Mouse (Mus musculus) left cerebral cortex, adult 9 months (tissue): ENCODE data around the gene Fgf8.
A peak's percentile ranks its signal among the peaks of the same experiment; 100 is the strongest.

ENCODE experiments used
- DNase-seq, 2 experiments: peaks; one replicate each; pipeline ENCODE4 v3.0.0; 2022; ENCODE audit warnings: low spot score in 2 of 2

The Fgf8 gene

DNA sequence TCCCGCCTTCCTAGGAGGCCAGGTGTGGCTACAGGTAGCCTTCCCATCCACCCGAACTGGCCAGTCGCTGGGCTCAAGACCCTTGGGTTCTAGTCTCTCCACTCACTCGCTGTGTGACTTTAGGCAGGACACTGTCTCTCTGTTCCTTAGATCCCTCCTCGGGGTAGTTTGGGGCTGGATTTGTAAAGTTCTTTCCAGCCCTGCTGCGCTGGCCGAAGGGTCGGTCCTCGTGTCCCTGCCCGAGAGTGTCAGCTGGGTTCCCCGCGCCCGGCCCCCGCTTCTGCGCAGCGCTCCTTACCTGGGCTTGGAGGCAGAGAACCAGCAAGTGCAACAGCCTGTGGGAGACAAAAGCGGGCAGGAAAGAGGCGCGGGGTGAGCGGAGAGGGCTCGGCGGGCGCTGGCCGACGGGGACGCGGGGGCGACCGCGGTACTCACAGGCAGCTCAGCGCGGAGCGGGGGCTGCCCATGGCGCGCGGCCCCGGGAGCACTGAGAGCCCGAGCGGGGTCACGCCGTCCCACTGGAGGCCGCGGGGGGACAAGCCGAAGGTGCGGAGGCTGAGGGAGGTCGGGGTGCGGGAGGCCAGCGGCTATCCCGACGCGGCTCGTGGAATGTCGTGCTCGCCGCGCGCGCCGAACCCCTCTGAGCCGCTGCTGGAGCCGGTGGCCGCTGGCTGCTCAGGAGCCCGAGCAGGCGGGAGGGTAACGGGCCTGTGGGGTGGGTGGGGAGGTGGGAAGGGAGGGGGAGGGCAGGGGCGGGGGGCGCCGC lies at the start of gene Fgf8:
Fgf8 (minus strand) TSS at position 698 of the 766 bp plus-strand sequence.
- no peak for DNase-seq

DNA sequence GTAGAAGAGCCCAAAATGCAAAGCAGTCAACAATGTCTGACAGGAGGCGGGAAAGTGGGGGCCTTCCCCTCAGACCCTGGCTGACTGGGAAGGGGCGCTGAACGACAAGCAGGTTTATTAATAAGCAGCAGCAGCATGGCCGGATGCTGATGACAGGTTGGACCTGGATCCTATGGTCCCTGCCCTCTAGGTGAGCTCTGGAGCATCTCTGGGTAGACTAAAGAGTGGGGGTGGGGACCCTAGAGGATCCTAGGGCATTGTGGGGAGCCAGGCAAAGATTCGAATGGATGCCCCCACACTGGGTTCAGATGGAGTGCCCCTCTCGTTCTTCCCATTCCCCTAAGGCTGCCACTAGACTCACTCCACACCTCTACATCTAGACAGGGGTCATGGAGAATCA lies 49.7 kb upstream of the Fgf8 start:
- DNase-seq = no peak

DNA sequence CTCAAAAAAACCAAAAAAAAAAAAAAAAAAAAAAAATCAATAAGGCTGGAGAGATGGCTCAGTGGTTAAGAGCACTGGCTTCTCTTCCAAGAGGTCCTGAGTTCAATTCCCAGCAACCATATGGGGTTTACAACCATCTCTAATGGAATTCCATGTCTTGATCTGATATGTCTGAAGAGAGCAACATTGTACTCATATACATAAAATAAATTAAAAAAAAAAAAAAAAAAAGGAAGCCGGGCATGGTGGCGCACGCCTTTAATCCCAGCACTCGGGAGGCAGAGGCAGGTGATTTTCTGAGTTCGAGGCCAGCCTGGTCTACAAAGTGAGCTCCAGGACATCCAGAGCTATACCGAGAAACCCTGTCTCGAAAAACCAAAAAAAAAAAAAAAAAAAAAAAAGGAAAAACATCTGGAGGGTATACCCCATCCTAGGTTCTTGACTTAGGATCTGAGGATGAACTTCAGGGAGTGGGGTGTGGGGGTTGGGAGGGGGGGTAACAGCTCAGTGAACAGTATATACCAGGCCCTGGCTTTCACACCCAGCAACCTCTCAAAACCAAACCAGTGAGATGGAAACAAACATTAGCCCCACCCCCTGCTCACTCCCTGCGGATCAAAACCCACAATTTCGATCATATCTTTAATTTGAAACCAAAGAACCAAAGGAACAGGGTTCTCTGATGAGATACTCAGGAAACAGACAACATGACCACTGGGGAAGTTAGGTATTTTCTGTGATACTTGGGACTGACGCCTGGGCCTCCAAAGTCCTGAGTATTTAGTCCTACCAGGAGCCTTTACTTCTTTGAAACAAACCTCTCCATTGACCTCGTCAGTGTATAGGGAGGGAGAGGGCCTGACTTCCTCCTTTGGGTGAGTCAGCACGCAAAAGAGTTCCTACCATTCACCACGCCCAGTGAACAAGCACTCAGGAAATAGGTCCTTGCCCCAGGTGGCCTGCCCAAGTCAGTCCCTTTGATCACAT lies 47.5 kb upstream of the Fgf8 start:
- no peak for DNase-seq

DNA sequence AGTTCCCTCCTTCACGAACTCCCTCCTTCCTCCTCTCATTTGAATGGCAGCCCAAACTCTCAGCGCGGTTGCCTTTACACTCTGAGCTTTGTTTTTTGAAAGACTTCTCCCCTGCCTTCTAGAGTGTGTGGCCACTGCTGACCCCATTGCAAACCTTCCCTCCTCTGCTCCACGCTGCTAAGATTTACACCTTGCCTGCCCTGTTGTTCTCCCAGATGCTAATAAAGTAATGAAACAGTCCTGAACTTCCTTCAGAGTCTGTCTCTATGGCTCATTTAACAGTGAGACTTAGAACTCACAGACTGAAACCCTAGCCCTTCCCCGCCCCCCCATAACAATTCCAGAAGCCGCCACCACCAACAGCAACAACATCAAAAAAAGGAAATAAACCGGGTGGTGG lies 46.6 kb upstream of the Fgf8 start:
- DNase-seq = no peak

DNA sequence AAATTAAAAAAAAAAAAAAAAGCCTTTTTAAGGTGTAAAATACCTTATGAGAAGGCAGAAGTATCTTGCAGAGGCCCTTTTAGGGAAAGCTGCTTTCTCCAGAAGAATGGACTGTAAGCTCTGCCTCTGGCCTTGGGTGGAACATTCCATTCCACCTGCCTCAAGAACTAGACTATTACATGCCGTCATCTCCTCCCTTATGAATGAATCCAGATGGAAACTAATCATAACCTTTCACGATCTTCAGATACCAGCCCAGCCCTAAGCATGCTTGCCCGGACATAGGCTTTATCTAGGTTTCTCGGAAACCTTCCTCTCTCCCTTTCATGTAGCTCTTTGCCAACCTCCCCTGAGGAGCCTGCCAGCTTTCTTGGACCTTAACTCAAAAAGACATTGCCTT lies 45.6 kb upstream of the Fgf8 start:
- DNase-seq = no peak

DNA sequence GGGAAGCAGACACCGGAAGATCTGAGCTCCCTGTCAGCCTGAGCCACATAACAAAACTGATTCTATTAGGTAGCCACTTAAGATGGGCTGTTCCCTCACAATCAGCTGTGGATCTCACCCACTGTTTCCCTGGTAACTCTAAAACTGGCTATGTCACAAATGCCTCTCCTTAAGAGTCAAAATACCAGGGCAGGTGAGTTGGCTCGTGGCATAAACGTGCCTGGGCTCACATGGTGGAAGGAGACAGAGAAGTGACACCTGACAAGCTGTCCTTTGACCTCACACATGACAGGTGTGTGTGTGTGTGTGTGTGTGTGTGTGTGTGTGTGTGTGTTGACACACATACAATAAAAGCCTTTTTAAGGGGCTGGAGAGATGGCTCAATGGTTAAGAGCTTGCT lies 44.7 kb upstream of the Fgf8 start:
- DNase-seq = no peak

DNA sequence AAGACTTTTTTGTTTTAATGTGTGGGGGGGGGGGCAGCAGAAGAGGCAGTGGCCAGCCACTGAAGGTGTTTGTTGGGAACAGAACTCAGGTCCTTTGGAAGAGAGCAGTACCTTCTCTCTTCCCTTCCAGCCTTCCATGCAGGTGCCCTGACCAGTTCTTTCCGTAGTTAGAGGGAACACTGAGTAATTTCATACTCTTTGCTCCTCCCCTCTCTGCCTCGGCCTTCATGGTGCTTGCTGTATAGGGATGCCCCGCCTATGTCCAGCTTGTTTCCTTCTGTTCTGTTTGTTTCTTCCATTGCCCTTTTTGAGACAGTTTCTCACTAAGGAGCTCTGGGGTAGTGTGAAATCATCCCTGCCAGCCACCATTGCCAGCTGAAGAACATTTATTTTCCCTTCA lies 42.8 kb upstream of the Fgf8 start:
- no peak for DNase-seq

DNA sequence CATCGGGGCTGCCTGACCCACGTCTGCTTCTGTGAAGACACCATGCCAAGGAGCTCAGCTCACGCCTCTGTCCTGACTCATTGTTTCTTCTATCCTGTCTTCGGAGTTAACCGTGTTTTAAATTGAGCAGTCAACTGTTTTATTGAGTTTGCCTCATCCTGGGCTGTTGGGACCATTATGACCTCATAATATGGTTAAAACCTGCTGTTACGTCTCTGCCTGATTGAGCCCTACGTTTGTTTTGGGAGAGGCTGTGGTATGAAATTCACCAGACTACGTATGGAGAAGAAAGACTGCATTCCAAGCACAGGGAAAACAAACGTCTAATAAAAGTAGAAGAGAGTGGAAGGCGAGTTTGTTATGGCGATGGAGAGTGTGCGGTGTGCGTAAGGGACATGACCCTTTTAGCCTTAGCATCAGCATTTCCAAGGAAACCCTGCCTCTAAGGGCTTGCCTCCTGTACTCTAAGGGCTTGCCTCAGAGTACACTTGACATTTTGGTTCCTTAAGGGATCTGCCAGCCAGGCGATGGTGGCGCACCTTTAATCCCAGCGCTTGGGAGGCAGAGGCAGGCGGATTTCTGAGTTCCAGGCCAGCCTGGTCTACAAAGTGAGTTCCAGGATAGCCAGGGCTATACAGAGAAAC lies 41.3 kb upstream of the Fgf8 start:
- no peak for DNase-seq

DNA sequence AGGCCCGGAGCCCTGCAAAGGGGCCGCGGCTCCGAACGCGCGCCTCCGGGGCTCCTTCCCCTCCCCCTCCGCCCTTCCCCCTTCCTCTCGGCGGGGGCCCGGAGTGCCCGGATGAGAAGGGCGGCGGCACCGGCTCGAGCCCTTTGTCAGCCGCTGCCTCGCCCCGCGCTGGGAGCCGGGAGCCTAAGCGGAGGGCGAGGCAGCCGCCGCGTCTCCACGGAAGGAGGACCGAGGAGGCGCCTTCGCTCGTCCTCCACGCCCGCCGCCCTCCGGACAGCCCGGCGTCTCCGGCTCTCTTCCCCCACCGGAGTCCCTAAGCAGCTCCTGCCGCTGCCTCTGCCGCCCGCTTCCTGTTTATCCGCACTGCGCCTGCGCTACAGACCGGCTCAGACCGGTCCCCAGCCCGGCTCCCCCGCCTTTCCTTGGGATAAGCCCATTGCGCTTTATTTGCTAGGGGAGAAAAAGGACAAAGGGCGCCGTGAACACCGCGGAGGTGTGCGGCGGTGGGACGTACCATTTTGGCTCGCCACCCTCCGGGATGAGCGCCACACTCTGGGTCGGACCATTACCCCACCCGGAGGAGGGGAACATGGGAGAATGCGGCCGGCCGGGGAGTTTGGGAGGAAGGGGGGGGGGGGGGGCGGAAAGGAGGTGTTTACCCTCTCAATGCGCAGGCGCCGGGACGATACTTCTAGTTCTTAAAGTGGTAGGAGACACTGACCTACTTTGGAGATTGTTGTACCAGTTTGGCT lies 40.6 kb upstream of the Fgf8 start, which contains the start of gene Mgea5:
Mgea5 (minus strand) TSS at position 657 of the 752 bp plus-strand sequence.
- peak; percentile 97 to 98 for DNase-seq

DNA sequence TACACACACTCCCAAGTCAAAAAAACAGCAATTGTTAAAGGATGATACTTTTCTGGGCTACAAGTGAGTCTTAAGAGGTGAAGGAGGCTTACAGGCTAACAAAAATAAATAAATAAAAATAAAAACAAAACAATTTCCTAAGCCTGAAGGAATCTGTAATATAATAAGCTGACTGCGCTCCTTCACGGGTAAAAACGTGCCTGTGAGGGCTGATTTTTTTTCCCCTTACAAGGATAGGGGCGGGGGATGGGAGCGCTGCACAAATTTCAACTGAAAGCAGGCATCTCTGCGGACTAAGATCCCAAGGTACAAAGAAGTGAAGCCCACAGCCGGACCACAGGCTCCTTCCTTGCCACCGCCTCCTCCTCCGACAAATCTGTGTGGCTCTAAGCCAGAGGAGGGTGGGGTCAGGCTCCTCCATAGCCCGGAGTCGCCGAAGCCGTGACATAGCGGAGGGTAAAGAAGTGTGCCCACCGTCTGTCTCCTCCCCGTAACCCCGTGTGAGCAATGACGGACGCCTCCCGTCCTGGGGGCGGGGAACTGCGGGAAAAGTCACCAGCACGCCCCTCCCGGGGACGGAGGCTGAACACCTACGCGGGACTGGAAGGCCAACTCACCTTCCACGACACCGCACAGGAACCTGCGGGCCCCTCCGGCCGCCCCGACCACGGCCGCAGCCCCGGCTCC lies 39.7 kb upstream of the Fgf8 start:
- DNase-seq = peak; percentile 39 to 54

DNA sequence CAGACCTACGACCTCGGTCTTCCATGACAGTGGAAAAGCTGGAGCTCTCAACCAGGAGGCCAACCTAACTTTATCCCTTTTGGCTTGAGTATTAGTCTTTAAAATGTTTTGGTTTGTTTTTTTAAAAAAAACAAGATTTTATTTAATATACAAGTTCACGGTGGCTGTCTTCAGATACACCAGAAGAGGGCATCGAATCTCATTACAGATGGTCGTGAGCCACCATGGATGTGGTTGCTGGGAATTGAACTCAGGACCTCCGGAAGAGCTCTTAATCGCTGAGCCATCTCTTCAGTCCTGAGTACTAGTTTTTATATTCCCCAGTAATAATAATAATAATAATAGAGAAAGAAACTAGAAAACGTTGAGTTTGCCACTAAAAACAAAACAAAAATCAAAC lies 39.0 kb upstream of the Fgf8 start:
- no peak for DNase-seq

DNA sequence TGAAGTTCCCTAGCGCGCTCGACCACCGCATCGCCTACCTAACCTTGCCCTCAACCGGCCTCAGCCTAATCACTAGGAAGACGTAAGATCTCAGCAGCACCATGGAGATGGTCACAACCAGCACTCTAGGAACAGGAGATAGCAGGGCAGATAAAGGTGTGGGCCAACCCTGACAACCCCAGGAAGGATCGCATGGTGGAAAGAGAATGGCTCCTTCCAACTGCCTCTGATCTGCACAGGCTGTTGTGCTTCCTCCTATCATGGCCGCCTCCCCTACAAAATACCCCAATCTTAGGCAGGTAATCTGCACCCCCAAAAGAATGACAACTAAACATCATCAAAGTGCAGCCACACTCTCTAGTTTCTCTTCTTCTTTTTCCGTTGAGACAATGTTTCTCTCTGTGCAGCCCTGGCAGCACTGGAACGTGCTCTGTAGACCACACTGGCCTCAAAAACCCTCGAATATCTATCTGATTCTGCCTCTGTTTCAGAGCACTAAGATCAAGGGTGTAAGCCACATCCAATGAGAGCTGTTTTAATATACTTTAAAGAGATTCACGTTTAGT lies 37.7 kb upstream of the Fgf8 start:
- no peak for DNase-seq

DNA sequence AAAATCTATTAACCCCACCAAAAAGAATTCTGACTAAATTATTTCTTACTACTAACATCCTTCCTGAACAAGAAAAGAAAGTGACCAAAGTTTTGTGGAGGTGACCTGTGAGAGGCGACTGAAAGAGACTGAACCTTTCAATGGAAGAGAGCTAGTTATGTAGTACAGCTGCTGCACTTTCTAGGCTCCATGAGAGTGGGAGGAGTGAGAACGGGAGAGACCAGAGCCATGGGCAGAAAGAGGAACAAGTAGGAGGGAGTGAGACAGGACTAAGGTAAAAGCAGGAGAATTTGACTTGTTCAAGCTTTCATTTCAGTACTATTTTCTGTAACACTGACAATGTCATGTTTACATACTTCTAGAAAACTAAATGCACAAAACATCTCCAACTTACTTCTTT lies 32.8 kb upstream of the Fgf8 start:
- peak in 1 of 2 experiments; percentile 36 for DNase-seq

DNA sequence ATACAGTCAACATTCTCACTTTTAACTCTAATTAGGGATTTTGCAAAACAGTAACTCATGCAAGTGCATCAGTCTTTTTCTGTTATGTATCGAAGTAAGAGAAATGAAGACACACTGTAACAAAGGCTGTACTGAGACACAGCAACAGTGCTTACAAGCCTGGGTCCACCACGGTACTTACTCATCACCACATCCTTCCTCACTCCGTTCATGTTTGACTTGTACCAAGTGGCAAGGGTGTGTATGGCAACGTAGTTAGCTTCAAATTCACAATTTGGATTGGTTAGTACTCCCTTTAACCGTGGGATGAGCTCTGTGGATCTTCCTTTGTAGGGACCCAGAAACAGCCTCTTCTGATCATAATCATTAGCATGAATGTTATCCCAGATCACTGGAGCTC lies 28.8 kb upstream of the Fgf8 start:
- DNase-seq = no peak

DNA sequence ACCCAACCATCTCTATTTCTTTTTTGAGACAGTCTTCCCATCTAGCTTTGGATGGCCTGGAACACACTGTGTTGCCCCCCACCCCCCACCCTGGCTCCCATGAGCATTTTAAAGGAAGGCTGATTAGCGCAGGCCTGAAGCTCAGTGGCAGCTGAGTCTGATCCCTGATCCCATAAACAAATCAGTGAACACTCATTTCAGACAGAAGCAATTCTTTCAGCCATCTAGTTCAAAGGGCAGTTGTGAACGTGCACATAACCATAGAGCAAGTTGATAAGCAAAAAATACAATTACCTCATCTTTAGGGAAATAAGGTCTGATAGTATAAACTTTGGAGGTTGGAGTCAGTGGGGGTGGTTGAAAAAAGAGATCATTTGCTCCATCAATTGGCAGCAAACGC lies 18.1 kb upstream of the Fgf8 start:
- no peak for DNase-seq

DNA sequence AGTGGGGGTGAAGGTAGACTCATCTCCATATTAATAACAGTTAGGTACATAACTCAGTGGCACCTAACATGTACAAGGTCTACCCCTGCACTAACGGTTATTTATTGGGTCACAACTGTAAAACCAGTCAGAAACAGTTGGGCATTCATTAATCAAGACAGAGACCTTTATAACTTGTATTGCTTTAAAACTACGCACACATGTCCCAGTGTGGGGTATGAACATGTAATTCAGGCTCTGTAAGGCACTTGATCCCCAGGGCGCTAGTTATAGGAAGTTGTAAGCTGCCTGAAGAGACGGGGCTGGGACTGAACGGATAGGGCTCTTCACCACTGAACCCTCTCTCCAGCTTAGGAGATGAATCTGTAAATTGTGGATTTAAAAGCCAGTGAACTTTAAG lies 16.0 kb upstream of the Fgf8 start:
- no peak for DNase-seq

DNA sequence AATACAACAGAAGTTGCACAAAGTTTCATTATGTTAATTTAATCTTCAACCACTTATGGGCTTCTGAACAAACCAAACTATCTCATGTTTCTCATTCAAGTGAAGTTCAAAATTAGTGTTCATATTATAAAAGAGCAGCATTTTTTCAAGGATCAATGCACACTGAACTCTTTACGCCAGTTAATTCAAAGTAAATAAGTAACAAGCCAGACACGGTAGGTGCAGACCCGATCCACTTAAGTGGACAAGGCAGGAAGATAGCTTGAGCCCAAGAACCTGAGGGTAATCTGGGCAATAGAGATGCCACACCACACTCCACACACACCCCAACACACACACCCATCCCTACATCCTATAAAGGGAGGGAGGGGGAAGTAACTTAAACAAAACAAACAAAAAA lies 10.8 kb upstream of the Fgf8 start:
- no peak for DNase-seq

DNA sequence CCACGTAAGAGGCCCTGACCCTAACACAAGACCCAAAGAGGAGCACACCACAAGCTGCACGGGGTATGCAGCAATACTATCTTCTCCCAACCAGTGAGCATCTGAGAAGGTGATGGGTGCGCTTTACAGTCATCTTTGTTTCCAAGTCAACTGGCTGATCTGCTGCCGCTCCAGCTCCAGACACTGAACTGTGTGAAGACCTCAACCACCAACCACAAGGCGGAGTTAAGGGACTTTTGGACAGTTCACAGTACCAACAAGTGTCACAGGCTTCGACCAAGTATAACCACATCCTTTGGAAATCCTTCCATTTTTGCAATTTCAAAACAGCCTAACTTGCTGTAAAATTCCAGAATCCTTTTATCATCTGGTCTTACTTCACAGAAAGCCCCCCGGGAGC lies 9.2 kb upstream of the Fgf8 start:
- no peak for DNase-seq

DNA sequence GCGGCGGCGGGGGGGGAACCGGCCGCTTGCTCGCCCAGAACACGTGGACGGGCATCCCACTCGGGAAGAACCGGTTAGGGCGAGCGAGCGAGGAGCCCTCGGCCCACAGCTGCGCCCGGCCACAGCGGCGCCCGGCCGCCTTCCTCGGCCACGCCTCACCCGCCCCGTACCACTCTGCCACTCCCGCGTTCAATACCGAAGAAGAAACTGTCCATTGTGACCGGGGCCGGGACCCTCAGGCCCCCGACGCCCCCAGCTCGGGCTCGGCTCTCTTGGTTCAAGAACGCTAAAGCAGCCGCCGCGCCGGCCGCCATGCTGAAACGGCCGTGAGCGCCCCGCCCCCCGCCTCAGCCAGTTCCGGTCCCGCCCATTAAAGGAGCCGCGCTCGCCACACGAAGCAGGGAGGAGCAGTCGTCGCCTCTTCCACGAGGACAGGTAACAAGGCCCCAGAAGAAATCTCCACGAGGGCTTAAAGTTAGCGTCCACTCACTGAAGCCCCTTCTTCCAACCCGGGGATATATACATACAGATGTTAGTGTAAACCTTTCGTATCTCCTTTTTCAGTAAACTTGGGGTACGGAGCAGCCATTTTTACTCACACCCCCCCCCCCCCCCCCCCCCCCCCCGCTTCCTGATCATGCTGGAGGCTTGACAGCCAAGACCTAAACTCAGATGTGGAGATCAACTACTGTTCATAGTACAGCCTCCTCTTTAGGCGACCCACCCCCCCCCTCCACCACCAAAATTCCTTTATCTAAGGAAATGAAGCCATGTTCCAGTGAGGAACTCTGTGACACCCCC lies 6.7 kb upstream of the Fgf8 start, which contains the start of gene Npm3:
Npm3 (minus strand) TSS at position 349 of the 801 bp plus-strand sequence.
- peak in 1 of 2 experiments; percentile 69 for DNase-seq
